Mouse (Mus musculus): Measurements from ENCODE around the gene Cradd.

- TF ChIP-seq CTCF (IDR thresholded peaks at IDR 0.05; ENCODE audit: low read depth) (no peak), EP300 (optimal IDR thresholded peaks at IDR 0.05) (no peak)
These were observed 6.7 kb upstream of the Cradd start for GRCm38 (mm10) chr10:95330375-95331363.
